In genomic region chr12:111665041-111665880, GRCm38 (mm10) we compare ENCODE assay signal across 15 mouse cellular contexts. TPM values are rescaled to one million over a fixed set of nuclear protein-coding genes. Genes with fewer than 3 reads are reported as not detected.
DNase-seq lines count a peak whose midpoint lies in the region; ATAC-seq and TF ChIP-seq lines count a peak whose summit lies in the region.
"Had no signal": no experiment of that assay in that cellular context is flagged by ENCODE, and none has a peak within 500 bp of the region (broad histone marks: within the 10 kb centered on the region; RNA-seq: fewer than 3 reads in every experiment).

No protein-coding gene starts in this region.

- peaks cover 26% of the 10 kb centered on the region for H3K36me3 ChIP-seq in heart, embryonic 10.5 days
- peaks cover 7% of the 10 kb centered on the region for H3K36me3 ChIP-seq in lung, embryonic 15.5 days
- peaks cover 54% of the 10 kb centered on the region for H3K36me3 ChIP-seq in G1E (replicated peaks)
- H3K36me3 ChIP-seq in hindbrain, embryonic 14.5 days (replicated peaks; ENCODE audit: control insufficient read depth, insufficient read depth), result peaks cover 29% of the 10 kb centered on the region

- H3K4me1 ChIP-seq in heart, embryonic 10.5 days, result peaks cover 56% of the 10 kb centered on the region
- H3K4me1 ChIP-seq in lung, embryonic 15.5 days, result peaks cover 47% of the 10 kb centered on the region
- H3K4me1 ChIP-seq in G1E (ENCODE audit: insufficient read depth, low read depth, low read length), result peaks cover 25% of the 10 kb centered on the region
- peaks cover 19% of the 10 kb centered on the region for H3K4me1 ChIP-seq in embryonic fibroblast, embryonic 13.5 days (ENCODE audit: control insufficient read depth, insufficient read depth, low read length)
- peaks cover 18% of the 10 kb centered on the region for H3K4me1 ChIP-seq in hindbrain, embryonic 14.5 days (replicated peaks; ENCODE audit: control insufficient read depth, insufficient read depth, low read length)

- no peak for ATAC-seq in lung, embryonic 15.5 days (ENCODE audit: borderline replicate concordance, extremely low read depth, low FRiP score, low TSS enrichment)
- no peak for ATAC-seq in G1E (ENCODE audit: extremely low read depth, insufficient number of reproducible peaks, low FRiP score, poor library complexity, severe bottlenecking)
- ATAC-seq in hindbrain, embryonic 14.5 days (ENCODE audit: low FRiP score), result no peak
- ATAC-seq: intestine, postnatal 0 days had no signal

- peak overlapping the region; percentile 63 for H3K27ac ChIP-seq in heart, embryonic 10.5 days
- peak overlapping the region; percentile 96 for H3K27ac ChIP-seq in lung, embryonic 15.5 days
- H3K27ac ChIP-seq in embryonic fibroblast, embryonic 13.5 days (ENCODE audit: insufficient read depth, low read length), result peak overlapping the region; percentile 67
- no peak overlapping the region for H3K27ac ChIP-seq in hindbrain, embryonic 14.5 days

- intact Hi-C loops in heart, postnatal 25 days (cut with DNase I), result loop anchor here (5.0 kb wide), 1 partner anchor 297 kb away; no protein-coding TSS in a partner anchor
- intact Hi-C loops in left cerebral cortex, postnatal 4 days (cut with DNase I), result loop anchor here (5.0 kb wide), 2 partner anchors 37 to 67 kb away; no protein-coding TSS in a partner anchor

- 63% methylated on average over 13 of the region's 13 CpGs for WGBS in heart, embryonic 10.5 days
- WGBS in lung, embryonic 15.5 days, result 74% methylated on average over 13 of the region's 13 CpGs
- 86% methylated on average over 13 of the region's 13 CpGs for WGBS in hindbrain, embryonic 14.5 days

- no peak for TF ChIP-seq POLR2A in embryonic fibroblast, embryonic 13.5 days (IDR thresholded peaks at IDR 0.05; ENCODE audit: low read depth, low read length)

- DNase-seq in heart, embryonic 10.5 days (ENCODE audit: low spot score), result peak; percentile 75
- no peak for DNase-seq in heart, postnatal 25 days (ENCODE audit: low spot score)
- DNase-seq in lung, postnatal 14 days, result no peak
- peak; percentile 1 for DNase-seq in G1E (ENCODE audit: low spot score)
- no peak for DNase-seq in hindbrain, embryonic 14.5 days (ENCODE audit: low spot score)
- no peak for DNase-seq in left cerebral cortex, postnatal 4 days
- DNase-seq: cerebellum, postnatal 36 days; gastrocnemius, postnatal 36 days; layer of hippocampus, adult 9-11 months; liver had no signal

- H3K9me3 ChIP-seq in heart, embryonic 10.5 days, result no peaks in the 10 kb centered on the region
- no peaks in the 10 kb centered on the region for H3K9me3 ChIP-seq in lung, embryonic 15.5 days
- no peaks in the 10 kb centered on the region for H3K9me3 ChIP-seq in G1E (replicated peaks)
- H3K9me3 ChIP-seq in hindbrain, embryonic 14.5 days (ENCODE audit: control insufficient read depth, low read length), result no peaks in the 10 kb centered on the region
- H3K9me3 ChIP-seq: midbrain, embryonic 10.5 days had no signal

- H3K4me2 ChIP-seq in lung, embryonic 15.5 days, result no peak overlapping the region
- H3K4me2 ChIP-seq in hindbrain, embryonic 14.5 days (replicated peaks), result no peak overlapping the region

- H3K27me3 ChIP-seq in heart, embryonic 10.5 days (ENCODE audit: insufficient read depth, poor library complexity, severe bottlenecking), result peaks cover 8% of the 10 kb centered on the region
- peaks cover 9% of the 10 kb centered on the region for H3K27me3 ChIP-seq in lung, embryonic 15.5 days
- peaks cover 7% of the 10 kb centered on the region; the same call in 1 of the 2 replicates for H3K27me3 ChIP-seq in G1E (ENCODE audit: insufficient read depth, low read length)
- H3K27me3 ChIP-seq in hindbrain, embryonic 14.5 days (ENCODE audit: control insufficient read depth, insufficient read depth, low read length), result no peaks in the 10 kb centered on the region

- H3K9ac ChIP-seq in lung, embryonic 15.5 days, result no peak overlapping the region
- no peak overlapping the region for H3K9ac ChIP-seq in hindbrain, embryonic 14.5 days

- TF ChIP-seq CTCF in G1E (IDR thresholded peaks at IDR 0.05; ENCODE audit: low read depth, low read length), result no peak
- no peak for TF ChIP-seq CTCF in embryonic fibroblast, embryonic 13.5 days (IDR thresholded peaks at IDR 0.05; ENCODE audit: borderline replicate concordance, insufficient read depth, low read length)

- H3K4me3 ChIP-seq in heart, embryonic 10.5 days, result no peak overlapping the region
- H3K4me3 ChIP-seq in lung, embryonic 15.5 days, result no peak overlapping the region
- H3K4me3 ChIP-seq in G1E (ENCODE audit: low read depth, low read length), result no peak overlapping the region
- H3K4me3 ChIP-seq in embryonic fibroblast, embryonic 13.5 days (ENCODE audit: insufficient read depth, low read length), result no peak overlapping the region
- no peak overlapping the region for H3K4me3 ChIP-seq in hindbrain, embryonic 14.5 days (replicated peaks; ENCODE audit: low read length)
- H3K4me3 ChIP-seq: midbrain, embryonic 10.5 days had no signal

RNA-seq across cellular contexts. Expression of gene Ckb, which starts 6.9 kb away (rescaled TPM):
- 408 and 575 TPM in 2 replicates for polyA plus RNA-seq in heart, embryonic 10.5 days (2016; fragmentation: Nextera tagmentation; extraction: Ambion mirVana)
- total RNA-seq in heart, postnatal 25 days (2021), result 10 to 100 TPM; 91.2 to 98.8 TPM
- polyA plus RNA-seq in lung, embryonic 15.5 days (2015; fragmentation: Nextera tagmentation; extraction: Ambion mirVana), result 252 and 268 TPM in 2 replicates
- 0.83 TPM in 1 of 2 replicates, not detected in the other for total RNA-seq in G1E (2014; fragmentation: Nextera tagmentation)
- 0.11 TPM in 1 of 2 replicates, not detected in the other for total RNA-seq in G1E (2017)
- not detected in 2 replicates for polyA plus RNA-seq in G1E (2012)
- 43.8 and 84.3 TPM in 2 replicates for polyA plus RNA-seq in embryonic fibroblast, embryonic 13.5 days (2011; ENCODE audit: insufficient read length, low read depth, missing spikeins)
- polyA plus RNA-seq in hindbrain, embryonic 14.5 days (2014; fragmentation: Nextera tagmentation; extraction: Ambion mirVana), result 1,434 and 1,576 TPM in 2 replicates
- 100 to 1,000 TPM; 638 to 668 TPM for total RNA-seq in left cerebral cortex, postnatal 4 days (2021)
- total RNA-seq: MEL had no signal

RNA-seq across cellular contexts. Expression of gene Trmt61a, which starts 12.6 kb away (rescaled TPM):
- polyA plus RNA-seq in heart, embryonic 10.5 days (2016; fragmentation: Nextera tagmentation; extraction: Ambion mirVana), result 12.7 and 18.9 TPM in 2 replicates
- total RNA-seq in heart, postnatal 25 days (2021), result 1 to 10 TPM; 4.4 to 5.7 TPM
- 11.1 and 13.7 TPM in 2 replicates for polyA plus RNA-seq in lung, embryonic 15.5 days (2015; fragmentation: Nextera tagmentation; extraction: Ambion mirVana)
- total RNA-seq in G1E (2014; fragmentation: Nextera tagmentation), result 11.1 and 13.3 TPM in 2 replicates
- 9.3 and 10.0 TPM in 2 replicates for total RNA-seq in G1E (2017)
- 32.5 and 39.8 TPM in 2 replicates for polyA plus RNA-seq in G1E (2012)
- polyA plus RNA-seq in embryonic fibroblast, embryonic 13.5 days (2011; ENCODE audit: insufficient read length, low read depth, missing spikeins), result 9.0 and 13.0 TPM in 2 replicates
- polyA plus RNA-seq in hindbrain, embryonic 14.5 days (2014; fragmentation: Nextera tagmentation; extraction: Ambion mirVana), result 6.1 and 7.2 TPM in 2 replicates
- total RNA-seq in left cerebral cortex, postnatal 4 days (2021), result 10 to 100 TPM; 21.3 to 22.0 TPM

RNA-seq across cellular contexts. Expression of gene Bag5, which starts 47.8 kb away (rescaled TPM):
- polyA plus RNA-seq in heart, embryonic 10.5 days (2016; fragmentation: Nextera tagmentation; extraction: Ambion mirVana), result 43.7 and 47.7 TPM in 2 replicates
- 10 to 100 TPM; 19.4 to 21.2 TPM for total RNA-seq in heart, postnatal 25 days (2021)
- polyA plus RNA-seq in lung, embryonic 15.5 days (2015; fragmentation: Nextera tagmentation; extraction: Ambion mirVana), result 49.4 and 52.2 TPM in 2 replicates
- total RNA-seq in G1E (2014; fragmentation: Nextera tagmentation), result 32.4 and 37.4 TPM in 2 replicates
- 48.5 and 52.8 TPM in 2 replicates for total RNA-seq in G1E (2017)
- polyA plus RNA-seq in G1E (2012), result 18.2 and 20.3 TPM in 2 replicates
- polyA plus RNA-seq in embryonic fibroblast, embryonic 13.5 days (2011; ENCODE audit: insufficient read length, low read depth, missing spikeins), result 29.3 and 35.9 TPM in 2 replicates
- polyA plus RNA-seq in hindbrain, embryonic 14.5 days (2014; fragmentation: Nextera tagmentation; extraction: Ambion mirVana), result 65.5 and 71.6 TPM in 2 replicates
- 10 to 100 TPM; 42.0 to 43.6 TPM for total RNA-seq in left cerebral cortex, postnatal 4 days (2021)

RNA-seq across cellular contexts. Expression of gene Apopt1, which starts 47.8 kb away (rescaled TPM):
- polyA plus RNA-seq in heart, embryonic 10.5 days (2016; fragmentation: Nextera tagmentation; extraction: Ambion mirVana), result 53.3 and 55.2 TPM in 2 replicates
- 10 to 100 TPM; 32.1 to 36.4 TPM for total RNA-seq in heart, postnatal 25 days (2021)
- polyA plus RNA-seq in lung, embryonic 15.5 days (2015; fragmentation: Nextera tagmentation; extraction: Ambion mirVana), result 43.7 and 47.9 TPM in 2 replicates
- total RNA-seq in G1E (2014; fragmentation: Nextera tagmentation) (109 and 121 TPM in 2 replicates), G1E (2017) (68.7 and 71.4 TPM in 2 replicates)
- polyA plus RNA-seq in G1E (2012), result 315 and 317 TPM in 2 replicates
- polyA plus RNA-seq in embryonic fibroblast, embryonic 13.5 days (2011; ENCODE audit: insufficient read length, low read depth, missing spikeins), result 29.9 and 38.2 TPM in 2 replicates
- polyA plus RNA-seq in hindbrain, embryonic 14.5 days (2014; fragmentation: Nextera tagmentation; extraction: Ambion mirVana), result 48.2 and 61.4 TPM in 2 replicates
- total RNA-seq in left cerebral cortex, postnatal 4 days (2021), result 10 to 100 TPM; 27.0 to 33.0 TPM

Comparison
In these comparisons a context has a peak if more than half of its experiments do, and no peak if none do; other contexts are left out.
1. DNase-seq: peak in heart, embryonic 10.5 days (single experiment) and G1E (single experiment); none in heart, postnatal 25 days (single experiment), lung, postnatal 14 days (single experiment), hindbrain, embryonic 14.5 days (single experiment) and left cerebral cortex, postnatal 4 days (single experiment).
2. RNA of gene Ckb, which starts 6.9 kb away (polyA plus RNA-seq): 1,434 to 1,576 TPM in hindbrain, embryonic 14.5 days, 408 to 575 TPM in heart, embryonic 10.5 days, 252 to 268 TPM in lung, embryonic 15.5 days and 43.8 to 84.3 TPM in embryonic fibroblast, embryonic 13.5 days; not detected in G1E; every median in the first group is over 10 times any median in the second.